Mouse (Mus musculus) kidney, adult 2 months (tissue): Measurements from ENCODE around the gene Alox5. TPM values are rescaled to one million over a fixed set of nuclear protein-coding genes. Genes with fewer than 3 reads are reported as not detected.

Experiments used
- DNase-seq: peaks from one replicate; pipeline ENCODE4 v3.0.0; 2021
- H3K27ac ChIP-seq: fragments of 200-500 bp; 2 replicates; pipeline ENCODE4 v1.5.1; 2012; ENCODE audit warnings: low read depth, low read length, control low read depth, inconsistent platforms; ENCODE audit not compliant: insufficient read depth
- H3K27me3 ChIP-seq: fragments of 200-500 bp; replicated peaks from 2 replicates; pipeline ENCODE4 v1.6.1; 2012; ENCODE audit warnings: mild to moderate bottlenecking, moderate library complexity, low read length, inconsistent platforms; ENCODE audit not compliant: control insufficient read depth, insufficient read depth
- H3K36me3 ChIP-seq: fragments of 200-500 bp; 2 replicates; pipeline ENCODE4 v1.6.1; 2012; ENCODE audit warnings: mild to moderate bottlenecking, moderate library complexity, low read length, inconsistent platforms; ENCODE audit not compliant: control insufficient read depth, insufficient read depth
- H3K4me1 ChIP-seq: fragments of 200-500 bp; 2 replicates; pipeline ENCODE4 v1.6.1; 2011; ENCODE audit warnings: low read length; ENCODE audit not compliant: control insufficient read depth, insufficient read depth
- H3K4me3 ChIP-seq: fragments of 200-500 bp; 2 replicates; pipeline ENCODE4 v1.5.1; 2011; ENCODE audit warnings: mild to moderate bottlenecking, low read depth, low read length, control low read depth; ENCODE audit not compliant: insufficient read depth
- CTCF ChIP-seq: fragments of 200-500 bp; conservative IDR thresholded peaks from 2 replicates; pipeline ENCODE4 v1.5.1; 2011; ENCODE audit warnings: low read depth, mild to moderate bottlenecking, control low read depth, low read length, moderate library complexity, mixed read lengths; ENCODE audit not compliant: insufficient read depth, insufficient read length
- POLR2A ChIP-seq: fragments of 200-500 bp; IDR thresholded peaks from one replicate; pipeline ENCODE4 v1.6.1; 2011; ENCODE audit warnings: low read depth, low read length, control low read depth
- WGBS: fragments of 180-500 bp; shearing (Covaris S2); methylation state at CpG from one replicate; pipeline ENCODE4 v1.1.7; 2018; 5-methylcytosine and 5-hydroxymethylcytosine counted together
- polyA plus RNA-seq: library from polyadenylated mRNA; depleted of rRNA; stranded (reverse); fragments of >200 nt; gene quantifications from 2 replicates; pipeline ENCODE4 v1.2.3, GENCODE M21; 2012

The Alox5 gene
- polyA plus RNA-seq, 1 experiment = 1.2 TPM

DNA sequence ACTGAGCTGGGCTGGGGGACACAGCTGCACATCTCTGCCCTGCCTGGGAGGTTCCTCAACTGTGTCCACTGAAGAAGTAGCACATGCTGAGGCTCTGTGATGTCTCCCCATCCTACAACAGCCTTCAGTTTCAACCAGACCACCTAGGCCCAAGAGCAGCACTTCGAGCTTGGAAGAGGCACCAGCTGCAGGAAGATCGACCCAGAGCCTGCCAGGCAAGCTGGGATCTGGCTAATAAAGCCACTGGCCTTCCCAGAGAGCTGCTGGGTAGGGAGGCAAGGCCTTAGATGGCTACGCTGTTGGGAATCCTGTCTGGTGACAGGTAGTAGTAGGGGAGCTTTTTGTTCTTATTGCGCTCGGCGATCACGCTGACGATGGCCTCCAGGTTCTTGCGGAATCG lies 50.5 kb downstream of the Alox5 start:
- H3K27me3 ChIP-seq = no peaks in the 10 kb centered on the region
- TF ChIP-seq POLR2A = no peak
- TF ChIP-seq CTCF = no peak
- whole genome bisulfite sequencing = 98% methylated on average over 10 of the region's 10 CpGs
- no peak overlapping the region for H3K4me3 ChIP-seq
- no peak for DNase-seq
- H3K4me1 ChIP-seq = 0 out of 2 replicates have a peak, but pooled peaks cover 2% of the 10 kb centered on the region
- H3K36me3 ChIP-seq = peaks cover 3% of the 10 kb centered on the region; the same call in 1 of the 2 replicates
- no peak overlapping the region for H3K27ac ChIP-seq

DNA sequence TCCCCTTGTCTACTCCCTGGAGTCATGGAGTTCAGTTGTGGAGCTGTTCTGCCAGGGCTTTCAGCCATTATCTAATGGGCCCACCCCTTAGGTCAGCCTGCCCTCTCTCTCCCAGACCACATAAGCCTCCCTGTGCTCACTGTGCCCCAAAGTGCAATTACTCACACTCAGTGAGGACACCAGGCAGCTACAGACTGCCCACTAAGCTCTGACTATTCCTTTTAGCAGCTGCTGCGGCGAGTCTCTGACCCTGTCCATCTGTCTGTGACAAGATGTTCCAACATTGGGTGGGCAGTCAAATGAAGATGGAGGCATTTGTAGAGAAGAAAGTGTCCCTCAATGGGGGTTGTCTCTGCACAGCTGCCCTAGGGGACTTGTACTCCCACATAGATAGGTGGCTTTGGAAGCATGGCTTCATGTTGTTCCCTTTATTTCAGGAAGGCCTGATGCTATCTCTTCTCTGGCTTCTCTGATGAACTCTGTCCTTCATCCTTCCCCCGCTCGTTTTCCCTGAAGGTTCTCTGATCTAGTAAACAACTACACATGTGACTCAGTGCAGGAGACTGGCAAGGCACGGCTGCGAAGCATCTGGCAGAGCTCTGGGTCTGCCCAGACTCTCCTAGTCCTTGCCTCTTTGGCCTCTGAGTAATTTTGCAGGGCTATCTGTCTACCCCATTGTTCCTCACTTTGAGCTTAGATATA lies 52.9 kb downstream of the Alox5 start:
- TF ChIP-seq CTCF = no peak
- TF ChIP-seq POLR2A = no peak
- Histone ChIP-seq H3K27ac (no peak overlapping the region), H3K4me3 (no peak overlapping the region), H3K4me1 (no peaks in the 10 kb centered on the region), H3K36me3 (peaks cover 3% of the 10 kb centered on the region; the same call in 1 of the 2 replicates), H3K27me3 (no peaks in the 10 kb centered on the region)
- DNase-seq = no peak
- WGBS = 68% methylated on average over 6 of the region's 6 CpGs

DNA sequence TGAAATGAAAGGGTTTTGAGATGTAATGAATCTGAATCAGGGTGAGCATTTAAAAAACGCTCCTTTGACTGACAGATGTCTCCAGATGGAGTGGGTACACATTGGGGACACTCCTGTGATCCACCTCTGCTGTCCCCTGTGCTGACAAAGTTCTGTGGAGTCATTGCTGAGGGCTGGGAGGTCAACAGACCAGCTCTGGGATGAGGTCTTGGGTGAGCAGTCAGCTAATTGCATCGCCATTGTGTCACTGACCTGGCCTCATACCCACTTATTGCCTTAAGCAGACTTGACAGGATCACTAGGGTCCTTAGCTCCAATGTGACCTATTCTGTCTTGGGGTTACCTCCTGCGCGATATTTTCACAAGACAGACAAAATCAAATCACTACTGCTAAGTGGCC lies 53.8 kb downstream of the Alox5 start:
- DNase-seq = no peak
- TF ChIP-seq CTCF (no peak), POLR2A (no peak)
- Histone ChIP-seq H3K36me3 (peaks cover 3% of the 10 kb centered on the region; the same call in 1 of the 2 replicates), H3K27ac (no peak overlapping the region), H3K4me1 (no peaks in the 10 kb centered on the region), H3K27me3 (no peaks in the 10 kb centered on the region), H3K4me3 (no peak overlapping the region)
- WGBS = 92% methylated on average over 4 of the region's 4 CpGs

GRCm38 (mm10) chr6:116406680-116407079 lies 54.3 kb downstream of the Alox5 start:
- Histone ChIP-seq H3K27ac (no peak overlapping the region), H3K4me1 (no peaks in the 10 kb centered on the region), H3K27me3 (no peaks in the 10 kb centered on the region), H3K4me3 (no peak overlapping the region), H3K36me3 (peaks cover 3% of the 10 kb centered on the region; the same call in 1 of the 2 replicates)
- no peak for DNase-seq
- 65% methylated on average over 5 of the region's 5 CpGs for WGBS
- TF ChIP-seq CTCF (no peak), POLR2A (no peak)

GRCm38 (mm10) chr6:116406152-116406551 lies 54.8 kb downstream of the Alox5 start:
- H3K4me3 ChIP-seq = no peak overlapping the region
- no peaks in the 10 kb centered on the region for H3K4me1 ChIP-seq
- DNase-seq = no peak
- TF ChIP-seq POLR2A = no peak
- no peak for TF ChIP-seq CTCF
- H3K27ac ChIP-seq = no peak overlapping the region
- H3K36me3 ChIP-seq = peaks cover 3% of the 10 kb centered on the region; the same call in 1 of the 2 replicates
- 39% methylated on average over 2 of the region's 2 CpGs for WGBS
- H3K27me3 ChIP-seq = no peaks in the 10 kb centered on the region

DNA sequence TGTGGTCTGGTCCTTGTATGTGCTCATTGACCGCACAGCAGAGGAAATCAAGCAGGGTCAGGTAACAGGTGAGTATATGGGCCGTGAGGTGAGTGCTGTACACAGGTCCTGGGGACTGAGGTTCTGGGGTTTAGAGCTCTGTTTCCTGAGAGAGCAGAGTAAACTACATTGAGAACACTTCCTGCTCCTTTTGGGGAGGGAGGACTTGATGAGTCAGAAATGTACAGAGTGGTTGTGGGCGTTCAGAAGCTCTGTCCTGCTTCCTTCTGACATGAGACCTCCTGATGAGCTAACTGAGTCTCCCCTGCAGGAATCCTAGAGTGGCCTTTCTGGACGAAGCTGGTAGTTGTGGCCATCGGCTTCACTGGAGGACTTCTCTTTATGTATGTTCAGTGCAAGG lies 55.3 kb downstream of the Alox5 start:
- no peak for TF ChIP-seq CTCF
- TF ChIP-seq POLR2A = no peak
- H3K36me3 ChIP-seq = peaks cover 3% of the 10 kb centered on the region; the same call in 1 of the 2 replicates
- 86% methylated on average over 5 of the region's 5 CpGs for WGBS

DNA sequence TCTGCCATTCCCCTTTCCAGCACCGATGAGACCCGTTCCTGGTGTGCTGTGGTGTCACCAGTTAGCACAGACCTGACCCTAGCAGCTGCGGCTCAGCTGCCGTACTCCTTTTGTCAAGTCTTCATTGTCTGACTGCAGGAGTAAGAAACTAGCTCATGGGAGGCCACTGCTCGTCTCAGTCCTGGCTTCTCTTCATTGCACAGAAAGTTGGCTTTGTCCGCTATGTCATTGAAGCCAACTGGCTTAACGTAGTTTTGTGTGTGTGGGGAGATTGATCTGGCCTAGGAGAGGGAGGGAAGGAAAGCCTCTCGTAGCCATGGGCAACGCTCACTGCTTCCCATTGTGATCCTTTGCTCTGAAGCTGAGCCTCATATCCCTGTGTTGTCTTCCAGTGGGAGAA lies 55.7 kb downstream of the Alox5 start:
- no peak for DNase-seq
- TF ChIP-seq POLR2A = no peak
- TF ChIP-seq CTCF = no peak
- no peaks in the 10 kb centered on the region for H3K27me3 ChIP-seq
- no peak overlapping the region for H3K27ac ChIP-seq
- peaks cover 3% of the 10 kb centered on the region; the same call in 1 of the 2 replicates for H3K36me3 ChIP-seq
- H3K4me1 ChIP-seq = no peaks in the 10 kb centered on the region
- H3K4me3 ChIP-seq = no peak overlapping the region
- 91% methylated on average over 9 of the region's 9 CpGs for WGBS

More for the DNA sequence above, 55.3 kb downstream of the Alox5 start:
- Histone ChIP-seq H3K27me3 (no peaks in the 10 kb centered on the region), H3K4me3 (no peak overlapping the region), H3K4me1 (no peaks in the 10 kb centered on the region), H3K27ac (no peak overlapping the region)
- no peak for DNase-seq

DNA sequence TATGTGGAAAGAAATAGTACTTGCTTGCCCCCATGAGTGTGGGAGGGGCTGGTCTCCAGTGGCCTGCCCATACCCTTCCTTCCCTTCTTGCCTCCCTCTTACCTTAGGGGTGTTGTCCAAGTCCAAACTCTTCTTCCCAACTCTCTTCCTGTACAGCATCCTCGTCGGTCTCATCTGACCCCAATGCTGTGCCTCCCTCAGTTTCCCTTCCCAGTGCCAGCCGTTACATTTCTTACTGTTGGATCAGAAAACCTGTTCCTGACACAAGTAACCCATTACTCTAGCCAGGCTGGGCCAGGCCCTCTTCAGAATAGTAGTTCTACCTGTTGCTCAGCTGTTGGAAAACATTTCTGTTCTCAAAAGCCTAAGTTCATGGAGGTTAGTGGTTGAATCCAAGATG lies 58.6 kb downstream of the Alox5 start:
- 92% methylated on average over 3 of the region's 3 CpGs for WGBS
- Histone ChIP-seq H3K4me1 (no peaks in the 10 kb centered on the region), H3K36me3 (peaks cover 3% of the 10 kb centered on the region; the same call in 1 of the 2 replicates), H3K4me3 (no peak overlapping the region), H3K27ac (no peak overlapping the region), H3K27me3 (no peaks in the 10 kb centered on the region)
- TF ChIP-seq CTCF (no peak), POLR2A (no peak)
- DNase-seq = no peak
